Mouse (Mus musculus): ENCODE measurements around the gene F7.

DNA sequence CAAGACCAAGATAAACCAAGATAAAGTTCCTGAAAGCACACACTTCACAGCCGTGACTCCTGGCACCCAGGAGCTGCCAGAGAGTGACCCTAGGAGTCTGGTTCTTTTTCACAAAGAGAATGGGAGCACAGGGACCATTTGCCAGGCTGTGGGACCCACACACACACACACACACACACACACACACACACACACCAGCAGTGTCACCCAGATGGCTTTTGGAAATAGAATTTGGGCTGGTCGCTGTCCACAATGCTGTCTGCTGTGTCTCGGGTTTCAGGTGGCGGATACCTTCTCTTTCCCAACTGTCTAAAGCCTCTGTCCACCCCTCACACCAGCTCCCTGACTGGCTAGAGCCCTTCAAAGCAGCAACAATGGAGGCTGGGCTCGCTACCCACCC, 31.4 kb upstream of the F7 start:
- TF ChIP-seq ZNF384 (IDR thresholded peaks at IDR 0.05; ENCODE audit: low read depth, low read length) (no peak), MAFK (IDR thresholded peaks at IDR 0.05; ENCODE audit: insufficient read depth, low read depth, low read length) (no peak), HCFC1 (IDR thresholded peaks at IDR 0.05; ENCODE audit: borderline replicate concordance, insufficient read depth, low read length) (no peak), CHD2 (IDR thresholded peaks at IDR 0.05; ENCODE audit: low read depth, low read length) (no peak)

Data from ES-E14 (cell line).